ENCODE assay signal across 20 mouse cellular contexts in the genomic region with DNA sequence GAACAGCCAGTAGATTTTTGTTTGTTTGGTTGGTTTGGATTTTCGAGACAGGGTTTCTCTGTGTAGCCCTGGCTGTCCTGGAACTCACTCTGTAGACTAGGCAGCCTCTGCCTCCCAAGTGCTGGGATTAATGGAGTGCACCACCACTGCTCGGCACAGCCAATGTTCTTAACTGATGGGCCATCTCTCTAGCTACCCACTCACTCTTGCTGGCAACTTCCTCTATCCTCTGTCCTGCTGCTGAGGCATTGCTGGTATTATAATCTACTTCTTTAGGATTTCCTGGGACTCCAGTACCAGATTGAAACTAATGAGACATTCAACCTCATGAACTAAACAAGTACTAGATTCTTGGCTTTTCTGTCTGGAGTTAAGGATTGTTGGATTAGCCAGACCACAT.
"Had no signal": no experiment of that assay in that cellular context is flagged by ENCODE, and none has a peak within 500 bp of the region (broad histone marks: within the 10 kb centered on the region; RNA-seq: fewer than 3 reads in every experiment).

No protein-coding gene starts in this region.

- H3K36me3 ChIP-seq: limb, embryonic 10.5 days; limb, embryonic 12.5 days; limb, embryonic 13.5 days; limb, embryonic 15.5 days; liver, embryonic 12.5 days; liver, embryonic 13.5 days; liver, embryonic 15.5 days; lung, embryonic 15.5 days; midbrain, embryonic 10.5 days; midbrain, embryonic 12.5 days; midbrain, embryonic 13.5 days; midbrain, embryonic 15.5 days; neural tube, embryonic 12.5 days had no signal

- H3K27ac ChIP-seq: limb, embryonic 10.5 days; limb, embryonic 12.5 days; limb, embryonic 13.5 days; limb, embryonic 15.5 days; liver, embryonic 12.5 days; liver, embryonic 13.5 days; liver, embryonic 14.5 days; liver, embryonic 15.5 days; lung, embryonic 15.5 days; macrophage; midbrain, embryonic 10.5 days; midbrain, embryonic 12.5 days; midbrain, embryonic 13.5 days; midbrain, embryonic 15.5 days; neural tube, embryonic 12.5 days had no signal

- DNase-seq: left cerebral cortex, postnatal 4 days; liver, embryonic 13.5 days; lung, embryonic 14.5 days had no signal

- H3K27me3 ChIP-seq: limb, embryonic 15.5 days; liver, embryonic 13.5 days; liver, embryonic 15.5 days; lung, embryonic 15.5 days; midbrain, embryonic 12.5 days; midbrain, embryonic 13.5 days; midbrain, embryonic 15.5 days; neural tube, embryonic 12.5 days had no signal

- H3K4me3 ChIP-seq: limb, embryonic 10.5 days; limb, embryonic 12.5 days; limb, embryonic 13.5 days; limb, embryonic 15.5 days; liver, embryonic 12.5 days; liver, embryonic 13.5 days; liver, embryonic 15.5 days; lung, embryonic 15.5 days; megakaryocyte, embryonic 14.5 days; midbrain, embryonic 10.5 days; midbrain, embryonic 12.5 days; midbrain, embryonic 13.5 days; midbrain, embryonic 15.5 days; myocyte; neural tube, embryonic 12.5 days had no signal

- H3K4me1 ChIP-seq: limb, embryonic 10.5 days; limb, embryonic 12.5 days; limb, embryonic 13.5 days; limb, embryonic 15.5 days; lung, embryonic 15.5 days; midbrain, embryonic 12.5 days; midbrain, embryonic 13.5 days; midbrain, embryonic 15.5 days; neural tube, embryonic 12.5 days had no signal

- H3K9me3 ChIP-seq: limb, embryonic 10.5 days; limb, embryonic 12.5 days; limb, embryonic 13.5 days; limb, embryonic 15.5 days; liver, embryonic 12.5 days; liver, embryonic 13.5 days; liver, embryonic 15.5 days; lung, embryonic 15.5 days; midbrain, embryonic 10.5 days; midbrain, embryonic 12.5 days; midbrain, embryonic 13.5 days; midbrain, embryonic 15.5 days; neural tube, embryonic 12.5 days had no signal

- H3K9ac ChIP-seq: limb, embryonic 12.5 days; limb, embryonic 13.5 days; limb, embryonic 15.5 days; liver, embryonic 12.5 days; liver, embryonic 13.5 days; liver, embryonic 14.5 days; liver, embryonic 15.5 days; liver, postnatal 0 days; lung, embryonic 14.5 days; lung, embryonic 15.5 days; midbrain, embryonic 12.5 days; midbrain, embryonic 13.5 days; midbrain, embryonic 15.5 days; neural tube, embryonic 12.5 days had no signal
